Mouse (Mus musculus) kidney, postnatal 14 days (tissue): ENCODE results near the gene Myo1c.

ENCODE experiments used
- DNase-seq: peaks from one replicate; pipeline ENCODE4 v3.0.0; 2022; ENCODE audit warnings: mixed read lengths

Myo1c gene

GRCm38 (mm10) chr11:75650311-75650710, at the start of gene Myo1c:
TSS of gene Myo1c (plus strand) at chr11:75650504.
- DNase-seq = peak; percentile 69

- no peak for DNase-seq
These were observed 45.5 kb upstream of the Myo1c start for GRCm38 (mm10) chr11:75604826-75605225.

GRCm38 (mm10) chr11:75605318-75605717, 45.0 kb upstream of the Myo1c start:
- DNase-seq = no peak

- DNase-seq = peak; percentile 48
These were observed 41.5 kb upstream of the Myo1c start for GRCm38 (mm10) chr11:75608776-75609175.

- DNase-seq = no peak
These were observed 40.3 kb upstream of the Myo1c start for GRCm38 (mm10) chr11:75610021-75610420.

GRCm38 (mm10) chr11:75614769-75615168, 35.5 kb upstream of the Myo1c start:
- DNase-seq = no peak

GRCm38 (mm10) chr11:75615556-75615955, 34.7 kb upstream of the Myo1c start:
- no peak for DNase-seq

- DNase-seq = no peak
These were observed 31.2 kb upstream of the Myo1c start for GRCm38 (mm10) chr11:75619133-75619532.

- no peak for DNase-seq
These were observed 30.0 kb upstream of the Myo1c start for GRCm38 (mm10) chr11:75620136-75620780.

- DNase-seq = peak; percentile 39
These were observed 28.9 kb upstream of the Myo1c start for GRCm38 (mm10) chr11:75621426-75621825.

- DNase-seq = no peak
These were observed 27.5 kb upstream of the Myo1c start for GRCm38 (mm10) chr11:75622588-75623329.

- DNase-seq = peak; percentile 29
These were observed 26.2 kb upstream of the Myo1c start for GRCm38 (mm10) chr11:75624102-75624554.

- peak; percentile 50 for DNase-seq
These were observed 24.5 kb upstream of the Myo1c start for GRCm38 (mm10) chr11:75625820-75626219.

GRCm38 (mm10) chr11:75630098-75630497, 20.2 kb upstream of the Myo1c start:
- DNase-seq = no peak

- DNase-seq = peak; percentile 98
These were observed 19.6 kb upstream of the Myo1c start, which contains the start of gene Inpp5k for GRCm38 (mm10) chr11:75630645-75631229. TSS of gene Inpp5k (plus strand) at chr11:75630988.

GRCm38 (mm10) chr11:75631561-75632225, 18.6 kb upstream of the Myo1c start:
- peak; percentile 66 for DNase-seq

GRCm38 (mm10) chr11:75632921-75633320, 17.4 kb upstream of the Myo1c start:
- DNase-seq = no peak

- DNase-seq = peak; percentile 28
These were observed 15.5 kb upstream of the Myo1c start for GRCm38 (mm10) chr11:75634801-75635200.

GRCm38 (mm10) chr11:75635315-75635714, 15.0 kb upstream of the Myo1c start:
- peak; percentile 79 for DNase-seq

- no peak for DNase-seq
These were observed 7.0 kb upstream of the Myo1c start for GRCm38 (mm10) chr11:75643323-75643722.

GRCm38 (mm10) chr11:75644684-75645083, 5.6 kb upstream of the Myo1c start:
- no peak for DNase-seq

- DNase-seq = peak; percentile 36
These were observed 2.6 kb upstream of the Myo1c start for GRCm38 (mm10) chr11:75647681-75648211.

GRCm38 (mm10) chr11:75649155-75649561, 1.1 kb upstream of the Myo1c start:
- DNase-seq = peak; percentile 71
